Mouse (Mus musculus) midbrain, embryonic 14.5 days (tissue): ENCODE results near the gene Rnls. TPM values are rescaled to one million over a fixed set of nuclear protein-coding genes. Genes with fewer than 3 reads are reported as not detected.

ENCODE experiments used
- ATAC-seq: fragments of 200-750 bp; cut with Nextera tagmentation; 2 replicates; pipeline ENCODE4 v1.8.0; 2017; ENCODE audit warnings: moderate number of reproducible peaks, moderate library complexity; ENCODE audit not compliant: low FRiP score, low TSS enrichment
- DNase-seq: peaks from one replicate; pipeline ENCODE4 v3.0.0-alpha.2; 2015
- H3K27ac ChIP-seq: fragments of 300-500 bp; sonication (generic); replicated peaks from 2 replicates; pipeline ENCODE4 v1.5.1; 2014; ENCODE audit warnings: mild to moderate bottlenecking, low read depth, low read length, moderate library complexity
- H3K27me3 ChIP-seq: fragments of 300-500 bp; sonication (generic); 2 replicates; pipeline ENCODE4 v1.6.1; 2014; ENCODE audit warnings: low read length, control low read depth, mixed read lengths; ENCODE audit not compliant: control insufficient read depth, insufficient read depth
- H3K36me3 ChIP-seq: fragments of 300-500 bp; sonication (generic); 2 replicates; pipeline ENCODE4 v1.6.1; 2014; ENCODE audit warnings: low read length, control low read depth; ENCODE audit not compliant: control insufficient read depth, insufficient read depth
- H3K4me1 ChIP-seq: fragments of 300-500 bp; sonication (generic); 2 replicates; pipeline ENCODE4 v1.6.1; 2014; ENCODE audit warnings: mild to moderate bottlenecking, antibody characterized with exemption, low read length, control low read depth; ENCODE audit not compliant: control insufficient read depth, insufficient read depth
- H3K4me2 ChIP-seq: fragments of 300-500 bp; sonication (generic); 2 replicates; pipeline ENCODE4 v1.6.1; 2014; ENCODE audit warnings: mild to moderate bottlenecking, low read length, moderate library complexity
- H3K4me3 ChIP-seq: fragments of 300-500 bp; sonication (generic); replicated peaks from 2 replicates; pipeline ENCODE4 v1.5.1; 2014; ENCODE audit warnings: low read depth, low read length
- H3K9ac ChIP-seq: fragments of 300-500 bp; sonication (generic); replicated peaks from 2 replicates; pipeline ENCODE4 v1.6.1; 2014; ENCODE audit warnings: mild to moderate bottlenecking, low read length, moderate library complexity
- H3K9me3 ChIP-seq: fragments of 300-500 bp; sonication (generic); 2 replicates; pipeline ENCODE4 v1.6.1; 2016; ENCODE audit warnings: low read length, control low read depth, mixed read lengths; ENCODE audit not compliant: control insufficient read depth
- WGBS: fragments of 180-500 bp; shearing (Covaris S2); extraction: QIAGEN DNeasy Blood & Tissue Kit; methylation state at CpG from one replicate; pipeline ENCODE4 v1.1.7; 2014; 5-methylcytosine and 5-hydroxymethylcytosine counted together
- polyA plus RNA-seq: library from polyadenylated mRNA; unstranded; fragments of >200 nt; fragmentation: Nextera tagmentation; extraction: Ambion mirVana; gene quantifications from 2 replicates; pipeline ENCODE4 v1.2.1, GENCODE M21; 2014

The Rnls gene
- polyA plus RNA-seq, 1 experiment from 2014 or later = 10.0 TPM

DNA sequence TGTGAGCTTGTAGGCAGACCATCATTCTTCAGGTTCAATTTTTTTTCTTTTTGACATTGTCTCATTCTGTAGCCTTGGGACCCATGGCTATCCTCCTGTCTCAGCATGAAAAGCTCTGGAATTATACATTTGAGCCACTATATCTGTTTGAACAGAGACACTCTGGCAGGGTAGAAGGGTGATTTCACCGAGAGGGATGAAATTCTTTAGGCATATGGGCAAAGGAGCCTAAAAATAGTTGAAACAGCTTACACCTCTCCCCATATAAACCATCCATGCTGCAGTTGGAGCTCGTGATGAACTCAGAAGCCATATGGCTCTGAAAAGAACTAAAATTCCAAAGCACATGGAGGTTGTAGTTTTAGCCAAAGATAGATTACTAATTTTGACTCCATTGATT lies 151.7 kb downstream of the Rnls start:
- H3K4me3 ChIP-seq = no peak overlapping the region
- H3K27me3 ChIP-seq = no peaks in the 10 kb centered on the region
- H3K27ac ChIP-seq = no peak overlapping the region
- H3K4me1 ChIP-seq = no peaks in the 10 kb centered on the region
- WGBS = 87% methylated on average over 2 of the region's 2 CpGs
- no peak overlapping the region for H3K9ac ChIP-seq
- no peak for ATAC-seq
- no peak overlapping the region for H3K4me2 ChIP-seq
- H3K9me3 ChIP-seq = no peaks in the 10 kb centered on the region
- DNase-seq = no peak
- no peaks in the 10 kb centered on the region for H3K36me3 ChIP-seq

DNA sequence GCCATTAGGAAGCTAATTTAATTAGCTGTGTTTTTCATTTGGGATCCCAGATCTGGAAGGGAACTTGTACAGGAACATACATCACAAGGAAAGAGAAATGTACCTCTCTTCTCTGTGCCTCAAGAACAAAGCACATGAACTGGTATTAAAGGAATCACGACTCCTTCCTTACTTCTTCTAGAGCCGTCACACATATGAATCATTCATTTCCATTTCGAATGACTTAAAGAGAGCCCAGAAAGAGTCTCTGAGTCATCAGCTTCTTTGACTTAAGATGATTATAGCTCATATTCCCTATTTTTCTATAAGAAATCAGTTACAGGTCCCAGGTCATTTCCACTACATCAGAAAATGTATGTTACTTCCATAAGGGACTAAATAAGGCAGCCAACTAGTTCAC lies 159.2 kb downstream of the Rnls start:
- Histone ChIP-seq H3K4me2 (no peak overlapping the region), H3K27ac (no peak overlapping the region), H3K4me1 (no peaks in the 10 kb centered on the region), H3K4me3 (no peak overlapping the region), H3K9ac (no peak overlapping the region), H3K9me3 (no peaks in the 10 kb centered on the region), H3K27me3 (no peaks in the 10 kb centered on the region), H3K36me3 (no peaks in the 10 kb centered on the region)
- no peak for DNase-seq
- ATAC-seq = no peak
- 79% methylated on average over 3 of the region's 3 CpGs for WGBS

DNA sequence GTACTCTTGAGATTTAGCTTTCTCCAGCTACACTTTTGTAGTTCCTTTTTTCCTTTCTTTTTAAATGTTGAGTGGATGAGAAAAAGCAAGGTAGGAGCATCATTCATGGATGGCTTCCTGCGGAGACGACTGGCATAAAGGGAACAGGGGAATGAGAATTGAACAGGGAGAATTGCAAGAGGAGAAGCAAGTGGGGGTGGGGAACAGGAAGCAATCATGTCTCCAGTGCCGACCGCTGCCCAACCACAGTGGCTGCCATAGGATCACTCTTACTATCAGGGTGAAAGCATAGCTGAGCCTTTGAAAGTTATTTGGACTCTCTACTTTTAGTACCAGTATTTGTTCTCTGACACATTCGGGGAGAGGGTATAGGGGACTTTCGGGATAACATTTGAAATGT lies 160.8 kb downstream of the Rnls start:
- H3K27ac ChIP-seq = no peak overlapping the region
- H3K9me3 ChIP-seq = no peaks in the 10 kb centered on the region
- 62% methylated on average over 6 of the region's 6 CpGs for WGBS
- DNase-seq (no peak), ATAC-seq (no peak)
- H3K27me3 ChIP-seq = no peaks in the 10 kb centered on the region
- H3K36me3 ChIP-seq = no peaks in the 10 kb centered on the region
- H3K4me3 ChIP-seq = no peak overlapping the region
- no peaks in the 10 kb centered on the region for H3K4me1 ChIP-seq
- H3K9ac ChIP-seq = no peak overlapping the region
- H3K4me2 ChIP-seq = no peak overlapping the region

GRCm38 (mm10) chr19:33227004-33227403 lies 165.1 kb downstream of the Rnls start:
- Histone ChIP-seq H3K9ac (no peak overlapping the region), H3K27ac (no peak overlapping the region), H3K4me3 (no peak overlapping the region), H3K9me3 (no peaks in the 10 kb centered on the region), H3K36me3 (no peaks in the 10 kb centered on the region), H3K4me2 (no peak overlapping the region), H3K4me1 (peaks cover 16% of the 10 kb centered on the region), H3K27me3 (no peaks in the 10 kb centered on the region)
- WGBS = under 1% methylated on average over 3 of the region's 3 CpGs
- ATAC-seq = peak; percentile 81; the same call in 1 of the 2 replicates
- peak; percentile 95 for DNase-seq

DNA sequence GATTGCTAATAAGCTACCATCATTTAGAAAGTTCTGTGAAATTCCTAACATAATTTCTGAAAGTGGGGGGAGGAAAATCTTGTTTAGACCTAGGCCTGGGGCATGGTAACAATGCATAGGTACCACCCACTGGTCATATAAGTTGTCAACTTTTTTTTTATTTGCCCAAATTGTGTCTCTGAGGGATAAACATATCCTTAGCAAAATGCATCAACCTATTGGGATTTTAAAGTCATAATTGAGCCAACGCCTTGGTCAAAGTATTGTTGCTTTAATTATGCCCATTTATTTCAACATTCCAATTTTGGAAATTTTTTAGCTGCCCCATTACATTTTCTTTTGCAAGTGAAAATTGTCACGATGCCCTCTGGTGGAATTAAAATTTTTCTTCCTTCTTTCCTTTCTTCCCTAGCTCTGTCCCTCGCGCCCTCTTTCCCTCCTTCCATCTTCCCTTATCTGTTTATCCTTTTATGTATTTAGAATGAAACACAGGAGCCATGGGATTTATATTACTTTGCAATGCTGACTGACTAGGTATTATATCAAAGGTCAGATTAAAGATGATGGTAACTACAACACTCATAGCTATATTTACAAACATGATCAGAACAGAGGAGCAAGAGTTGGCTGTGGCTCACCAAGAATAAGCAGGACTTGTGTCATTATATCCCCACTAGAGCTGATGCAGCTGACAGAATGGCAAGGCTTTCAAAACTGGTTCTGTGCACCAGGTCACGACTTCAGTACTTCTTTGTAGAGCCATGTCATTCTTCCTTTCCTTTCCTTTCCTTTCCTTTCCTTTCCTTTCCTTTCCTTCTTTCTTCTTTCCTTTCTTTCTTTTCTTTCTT lies 166.0 kb downstream of the Rnls start:
- Histone ChIP-seq H3K27ac (no peak overlapping the region), H3K9me3 (no peaks in the 10 kb centered on the region), H3K27me3 (no peaks in the 10 kb centered on the region), H3K4me3 (no peak overlapping the region), H3K4me2 (no peak overlapping the region), H3K9ac (no peak overlapping the region), H3K4me1 (peaks cover 16% of the 10 kb centered on the region), H3K36me3 (no peaks in the 10 kb centered on the region)
- 59% methylated on average over 5 of the region's 5 CpGs for WGBS
- ATAC-seq = no peak
- peak; percentile 62 for DNase-seq

- ATAC-seq (no peak), DNase-seq (no peak)
- Histone ChIP-seq H3K9me3 (no peaks in the 10 kb centered on the region), H3K4me1 (peaks cover 16% of the 10 kb centered on the region), H3K9ac (no peak overlapping the region), H3K4me3 (no peak overlapping the region), H3K27ac (no peak overlapping the region), H3K4me2 (no peak overlapping the region), H3K27me3 (no peaks in the 10 kb centered on the region), H3K36me3 (no peaks in the 10 kb centered on the region)
- 86% methylated on average over 9 of the region's 9 CpGs for WGBS
Observed at GRCm38 (mm10) chr19:33225002-33225376, 167.1 kb downstream of the Rnls start.

GRCm38 (mm10) chr19:33224181-33225001 lies 167.7 kb downstream of the Rnls start:
- ATAC-seq (peak; percentile 75), DNase-seq (peak; percentile 87)
- H3K27me3 ChIP-seq = no peaks in the 10 kb centered on the region
- no peaks in the 10 kb centered on the region for H3K36me3 ChIP-seq
- WGBS = 22% methylated on average over 8 of the region's 8 CpGs
- H3K27ac ChIP-seq = 0 out of 2 replicates have a peak overlapping the region, but pooled peaks have one; percentile 34
- H3K4me2 ChIP-seq = peak overlapping the region; percentile 37
- no peaks in the 10 kb centered on the region for H3K9me3 ChIP-seq
- H3K9ac ChIP-seq = no peak overlapping the region
- peaks cover 16% of the 10 kb centered on the region for H3K4me1 ChIP-seq
- H3K4me3 ChIP-seq = no peak overlapping the region

DNA sequence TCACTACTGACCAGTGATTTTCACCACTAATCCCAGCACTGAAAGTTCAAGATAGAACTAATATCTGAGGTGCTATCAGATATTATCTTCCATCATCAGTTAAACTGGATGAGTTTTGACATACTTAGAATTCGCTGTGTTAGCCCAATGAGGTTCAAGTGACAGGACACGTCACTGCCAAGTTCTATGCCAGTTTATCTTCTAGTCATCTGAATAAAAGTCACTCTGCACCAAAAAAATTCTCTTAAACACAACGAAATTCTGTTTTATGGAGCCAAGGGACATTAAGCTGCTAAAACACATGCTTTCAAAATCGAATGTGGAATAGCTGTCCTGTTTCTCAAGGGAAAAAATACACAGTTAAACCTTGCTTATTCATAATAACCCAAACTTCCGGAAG lies 168.3 kb downstream of the Rnls start:
- Histone ChIP-seq H3K4me1 (peaks cover 16% of the 10 kb centered on the region), H3K9me3 (no peaks in the 10 kb centered on the region), H3K4me2 (peak overlapping the region; percentile 37), H3K36me3 (no peaks in the 10 kb centered on the region), H3K27ac (no peak overlapping the region), H3K27me3 (no peaks in the 10 kb centered on the region), H3K4me3 (no peak overlapping the region), H3K9ac (no peak overlapping the region)
- ATAC-seq (no peak), DNase-seq (no peak)
- 49% methylated on average over 5 of the region's 5 CpGs for WGBS
